Mouse (Mus musculus) E14TG2a.4 (cell line): ENCODE measurements at regions not wholly inside any gene's neighbourhood (a gene's known extent, or its start where the extent isn't known, plus 50 kb on each side); places are given as distances from the start of the nearest gene placed in this dataset.

Source experiments
- H3K27me3 ChIP-seq: 2 replicates; pipeline ENCODE4 v1.6.1; 2014; ENCODE audit warnings: low read length, control low read depth; ENCODE audit not compliant: insufficient read depth
- H3K36me3 ChIP-seq: 2 replicates; pipeline ENCODE4 v1.6.1; 2014; ENCODE audit warnings: low read length, control low read depth; ENCODE audit not compliant: insufficient read depth
- H3K4me1 ChIP-seq: replicated peaks from 2 replicates; pipeline ENCODE4 v1.6.1; 2014; ENCODE audit warnings: low read depth, low read length, control low read depth
- H3K4me3 ChIP-seq: replicated peaks from 2 replicates; pipeline ENCODE4 v1.5.1; 2014; ENCODE audit warnings: mild to moderate bottlenecking, low read length
- H3K9me3 ChIP-seq: 2 replicates; pipeline ENCODE4 v1.6.1; 2014; ENCODE audit warnings: low read length, control low read depth
- CTCF ChIP-seq: conservative IDR thresholded peaks from 2 replicates; pipeline ENCODE4 v1.5.1; 2014; ENCODE audit warnings: low read length
- NANOG ChIP-seq: IDR thresholded peaks from 2 replicates; pipeline ENCODE4 v1.6.1; 2014; ENCODE audit warnings: borderline replicate concordance, low read length, mixed read lengths
- POU5F1 ChIP-seq: IDR thresholded peaks from 2 replicates; pipeline ENCODE4 v1.6.1; 2014; ENCODE audit warnings: low read length, borderline replicate concordance

DNA sequence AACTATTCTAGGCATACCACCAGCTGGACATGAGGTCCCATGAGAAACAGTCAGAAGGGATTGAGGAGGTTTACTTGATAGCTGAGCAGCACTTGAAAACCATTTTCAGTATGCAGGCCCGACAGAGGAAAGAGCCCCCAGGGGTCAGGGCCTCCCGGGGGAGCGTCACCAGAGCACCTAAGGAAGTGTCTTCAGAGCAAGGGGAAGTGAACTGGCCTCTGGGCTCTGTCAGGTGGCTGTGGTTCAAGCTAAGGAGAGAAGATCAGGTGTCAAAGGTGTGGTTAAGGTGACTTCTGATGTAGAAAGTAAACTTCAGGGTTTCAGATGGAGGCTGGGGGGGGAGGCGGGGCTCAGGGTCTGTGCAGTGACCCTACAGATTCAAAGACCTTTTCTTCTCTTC, 57.3 kb downstream of the Bhlhe40 start:
- peaks cover 15% of the 10 kb centered on the region for H3K4me1 ChIP-seq
- H3K9me3 ChIP-seq = peaks cover 17% of the 10 kb centered on the region
- peaks cover 3% of the 10 kb centered on the region; the same call in 1 of the 2 replicates for H3K27me3 ChIP-seq
- TF ChIP-seq POU5F1 (no peak), NANOG (no peak), CTCF (no peak)
- no peaks in the 10 kb centered on the region for H3K36me3 ChIP-seq
- no peak overlapping the region for H3K4me3 ChIP-seq

DNA sequence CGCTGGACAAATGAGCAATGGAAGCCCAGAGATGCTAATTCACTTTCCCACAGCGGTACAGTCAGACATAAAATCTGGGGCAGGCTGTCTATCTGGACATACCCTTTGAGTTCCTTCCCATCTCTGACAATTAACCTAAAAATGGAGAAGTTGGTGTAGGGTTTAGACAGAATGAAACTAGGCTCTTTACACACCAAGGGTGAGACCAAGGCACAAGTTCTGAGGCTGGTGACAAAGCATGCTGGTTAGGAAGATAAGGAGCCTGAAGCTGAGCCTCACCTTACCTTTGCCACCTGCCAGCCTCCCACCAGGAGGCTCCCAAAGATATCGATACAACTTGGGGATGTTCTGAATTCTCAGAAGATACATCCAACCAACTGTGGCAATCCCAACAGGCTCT, 58.5 kb downstream of the Bhlhe40 start:
- peaks cover 3% of the 10 kb centered on the region; the same call in 1 of the 2 replicates for H3K27me3 ChIP-seq
- H3K4me3 ChIP-seq = no peak overlapping the region
- no peaks in the 10 kb centered on the region for H3K36me3 ChIP-seq
- peaks cover 10% of the 10 kb centered on the region for H3K4me1 ChIP-seq
- no peak for TF ChIP-seq CTCF
- TF ChIP-seq POU5F1 = no peak
- peaks cover 17% of the 10 kb centered on the region for H3K9me3 ChIP-seq

DNA sequence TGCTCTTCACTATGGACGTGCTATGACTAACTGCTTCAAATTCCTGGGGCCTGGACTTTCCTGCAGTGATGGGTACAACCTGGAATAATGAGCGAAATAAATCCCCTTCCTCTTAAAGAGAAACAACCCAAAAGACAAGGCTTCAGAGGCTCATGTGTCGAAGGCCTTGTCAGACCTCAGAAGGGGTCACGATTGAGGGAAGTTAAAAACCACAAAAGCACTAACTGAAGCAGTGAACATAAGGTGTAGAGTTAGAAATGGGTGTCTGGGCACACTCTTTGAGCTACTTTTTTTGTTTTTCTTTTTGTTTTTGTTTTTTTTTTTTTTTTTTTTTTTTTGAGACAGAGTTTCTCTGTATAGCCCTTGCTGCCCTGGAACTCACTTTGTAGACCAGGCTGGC, 59.5 kb downstream of the Bhlhe40 start:
- Histone ChIP-seq H3K27me3 (peaks cover 3% of the 10 kb centered on the region; the same call in 1 of the 2 replicates), H3K36me3 (no peaks in the 10 kb centered on the region), H3K4me1 (peaks cover 7% of the 10 kb centered on the region), H3K9me3 (peaks cover 17% of the 10 kb centered on the region), H3K4me3 (no peak overlapping the region)
- TF ChIP-seq NANOG (no peak), POU5F1 (no peak), CTCF (no peak)

DNA sequence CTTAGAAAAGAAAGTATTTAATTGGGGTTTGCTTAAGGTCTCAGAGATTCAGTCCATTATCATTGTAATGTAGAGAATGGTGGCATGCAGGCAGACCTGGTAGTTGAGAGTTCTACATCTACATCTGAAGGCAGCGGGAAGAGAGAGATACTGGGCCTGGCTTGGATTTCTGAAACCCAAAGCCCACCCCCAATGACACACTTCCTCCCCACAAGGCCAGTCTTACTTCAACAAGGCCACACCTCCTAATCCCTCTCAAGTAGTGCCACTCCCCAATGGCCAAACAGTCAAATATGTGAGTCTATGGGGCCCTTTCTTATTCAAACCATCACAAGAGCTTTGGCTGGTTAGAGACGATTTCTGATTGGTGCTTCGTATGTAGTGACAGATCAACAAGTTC, 60.5 kb downstream of the Bhlhe40 start:
- H3K9me3 ChIP-seq = peaks cover 17% of the 10 kb centered on the region
- peaks cover 16% of the 10 kb centered on the region for H3K4me1 ChIP-seq
- no peak overlapping the region for H3K4me3 ChIP-seq
- no peak for TF ChIP-seq NANOG
- TF ChIP-seq POU5F1 = no peak
- TF ChIP-seq CTCF = no peak
- H3K27me3 ChIP-seq = peaks cover 3% of the 10 kb centered on the region; the same call in 1 of the 2 replicates
- no peaks in the 10 kb centered on the region for H3K36me3 ChIP-seq

DNA sequence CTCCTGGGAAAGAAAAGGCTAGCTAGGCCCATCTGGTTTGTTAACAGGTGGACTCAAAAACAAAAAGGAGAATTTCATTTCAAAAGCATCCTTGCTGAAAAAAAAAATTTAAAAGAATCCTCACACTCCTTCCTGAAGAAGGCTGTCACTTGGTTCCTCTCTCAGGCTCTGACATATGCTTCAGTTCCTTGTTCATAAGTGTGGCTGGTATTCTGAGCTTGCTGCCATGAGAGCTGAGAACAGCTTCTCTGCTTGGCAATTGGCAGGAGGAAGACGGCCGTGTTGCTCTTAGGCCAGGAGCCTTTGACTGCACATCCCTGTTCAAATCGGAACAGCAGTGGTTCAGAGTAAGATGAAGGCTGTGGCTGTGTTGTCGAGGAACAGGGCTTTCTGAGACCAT, 61.1 kb downstream of the Bhlhe40 start:
- H3K9me3 ChIP-seq = peaks cover 17% of the 10 kb centered on the region
- peaks cover under 1% of the 10 kb centered on the region; the same call in 1 of the 2 replicates for H3K27me3 ChIP-seq
- H3K4me3 ChIP-seq = no peak overlapping the region
- TF ChIP-seq NANOG (no peak), CTCF (no peak), POU5F1 (no peak)
- peaks cover 16% of the 10 kb centered on the region for H3K4me1 ChIP-seq
- H3K36me3 ChIP-seq = no peaks in the 10 kb centered on the region

DNA sequence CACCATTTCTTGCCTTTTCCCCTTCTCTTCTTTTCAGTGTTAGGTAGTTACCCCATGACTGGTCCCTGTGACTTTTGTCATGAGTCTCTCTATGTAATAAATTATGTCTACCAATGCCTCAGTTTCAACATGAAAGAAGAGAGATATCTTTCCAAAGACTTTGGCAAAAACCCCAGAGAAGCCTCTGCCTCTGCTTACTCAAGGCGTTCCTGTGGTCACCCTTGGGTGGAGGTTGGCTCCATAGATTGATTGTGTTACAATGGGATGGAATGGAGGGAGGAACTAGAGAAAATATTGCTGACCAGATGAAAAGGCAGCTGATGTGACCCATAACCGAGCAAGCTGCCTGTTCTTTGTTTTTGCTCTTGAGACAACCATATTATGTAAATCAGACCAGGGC, 59.7 kb upstream of the Arl8b start:
- TF ChIP-seq NANOG = no peak
- no peak for TF ChIP-seq CTCF
- no peak for TF ChIP-seq POU5F1
- peaks cover 17% of the 10 kb centered on the region for H3K9me3 ChIP-seq
- H3K4me3 ChIP-seq = no peak overlapping the region
- H3K27me3 ChIP-seq = no peaks in the 10 kb centered on the region; the same call in 1 of the 2 replicates
- no peaks in the 10 kb centered on the region for H3K36me3 ChIP-seq
- H3K4me1 ChIP-seq = peaks cover 9% of the 10 kb centered on the region; the same call in 1 of the 2 replicates

DNA sequence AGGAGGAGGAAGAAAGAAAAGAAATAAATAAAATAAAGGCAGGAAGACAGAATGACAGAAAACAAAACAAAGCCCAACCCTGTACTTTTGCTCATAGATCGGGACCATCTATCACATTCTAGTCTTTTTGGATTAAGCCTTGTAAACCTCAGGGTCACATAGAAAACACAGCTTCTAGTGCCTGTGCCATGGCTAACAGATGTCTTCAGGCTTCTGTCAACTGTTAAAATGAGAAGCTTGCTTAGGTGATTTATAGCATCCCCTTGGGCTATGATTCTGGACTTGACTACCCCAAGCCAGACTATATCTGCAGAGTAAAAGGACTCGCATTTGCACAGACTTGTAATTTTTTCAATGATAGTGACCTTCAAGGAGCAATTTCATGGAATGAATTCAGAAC, 59.1 kb upstream of the Arl8b start:
- Histone ChIP-seq H3K27me3 (no peaks in the 10 kb centered on the region), H3K4me1 (peaks cover 9% of the 10 kb centered on the region; the same call in 1 of the 2 replicates), H3K36me3 (no peaks in the 10 kb centered on the region), H3K4me3 (no peak overlapping the region), H3K9me3 (peaks cover 17% of the 10 kb centered on the region)
- TF ChIP-seq NANOG (no peak), CTCF (no peak)

DNA sequence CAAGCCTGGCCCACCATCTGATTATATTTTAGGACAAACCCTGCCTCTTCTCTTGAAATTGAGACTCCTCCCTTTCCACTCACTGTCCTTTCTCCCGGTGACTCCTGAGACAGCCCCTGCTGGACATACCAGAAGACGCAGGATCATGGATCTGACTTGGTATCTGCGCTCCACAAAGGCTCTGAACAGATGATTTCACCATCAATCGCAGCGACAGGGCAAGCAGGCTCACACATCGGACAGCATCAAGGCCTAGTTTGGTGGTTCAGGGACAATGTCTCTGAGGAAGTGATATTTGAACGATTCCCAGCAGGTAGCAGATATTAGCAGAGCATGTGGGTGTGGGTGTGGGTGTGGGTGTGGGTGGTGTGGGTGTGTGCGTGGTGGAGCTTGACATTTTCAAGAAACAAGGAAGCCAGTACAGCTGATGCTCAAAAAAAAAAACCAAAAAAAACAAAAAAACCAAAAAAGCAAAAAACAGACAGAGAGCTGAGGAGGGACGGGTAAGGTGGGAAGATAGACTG, 51.7 kb upstream of the Arl8b start:
- no peaks in the 10 kb centered on the region for H3K27me3 ChIP-seq
- H3K9me3 ChIP-seq = no peaks in the 10 kb centered on the region
- TF ChIP-seq CTCF (0 out of 2 replicates have a peak, but pooled peaks have one; percentile 2), POU5F1 (no peak)
- no peaks in the 10 kb centered on the region for H3K4me1 ChIP-seq
- no peak overlapping the region for H3K4me3 ChIP-seq
- H3K36me3 ChIP-seq = no peaks in the 10 kb centered on the region
